Mouse (Mus musculus): ENCODE data around the gene Hip1r.
"Not testable (repeated sequence)": the region's sequence is repeated elsewhere in the genome, so short reads cannot be mapped to it uniquely, and the experiment has no call there.

The Hip1r gene

GRCm38 (mm10) chr5:124041097-124041496 is 67.7 kb downstream of the Hip1r start:
- DNase-seq = no peak

GRCm38 (mm10) chr5:124043212-124043978 is 70.0 kb downstream of the Hip1r start:
- peak in 1 of 2 experiments; percentile 51 for DNase-seq

DNA sequence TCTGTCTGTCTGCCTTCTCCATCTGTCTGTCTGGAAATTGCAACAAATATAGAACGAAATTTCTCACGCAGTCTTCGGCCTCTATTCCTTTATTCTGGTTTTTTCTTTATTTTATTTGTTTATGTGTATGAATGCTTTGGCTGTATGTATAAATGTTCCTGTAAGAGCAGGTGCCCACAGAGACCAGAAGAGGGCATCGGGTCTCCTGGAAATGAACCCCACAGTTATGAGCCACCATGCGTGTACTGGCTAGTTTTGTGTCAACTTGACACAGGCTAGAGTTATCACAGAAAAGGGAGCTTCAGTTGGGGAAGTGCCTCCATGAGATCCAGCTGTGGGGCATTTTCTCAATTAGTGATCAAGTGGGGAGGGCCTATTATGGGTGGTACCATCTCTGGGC is 70.6 kb downstream of the Hip1r start:
- no peak for DNase-seq

GRCm38 (mm10) chr5:124045453-124046010 is 72.1 kb downstream of the Hip1r start:
- DNase-seq = peak; percentile 54

GRCm38 (mm10) chr5:124046741-124047401 is 73.4 kb downstream of the Hip1r start:
- no peak for DNase-seq

GRCm38 (mm10) chr5:124049249-124050045 is 76.0 kb downstream of the Hip1r start:
- no peak for DNase-seq

- DNase-seq = no peak
Observed at GRCm38 (mm10) chr5:124050095-124051050, 76.9 kb downstream of the Hip1r start.

GRCm38 (mm10) chr5:124051899-124052491 is 78.6 kb downstream of the Hip1r start:
- DNase-seq = no peak

DNA sequence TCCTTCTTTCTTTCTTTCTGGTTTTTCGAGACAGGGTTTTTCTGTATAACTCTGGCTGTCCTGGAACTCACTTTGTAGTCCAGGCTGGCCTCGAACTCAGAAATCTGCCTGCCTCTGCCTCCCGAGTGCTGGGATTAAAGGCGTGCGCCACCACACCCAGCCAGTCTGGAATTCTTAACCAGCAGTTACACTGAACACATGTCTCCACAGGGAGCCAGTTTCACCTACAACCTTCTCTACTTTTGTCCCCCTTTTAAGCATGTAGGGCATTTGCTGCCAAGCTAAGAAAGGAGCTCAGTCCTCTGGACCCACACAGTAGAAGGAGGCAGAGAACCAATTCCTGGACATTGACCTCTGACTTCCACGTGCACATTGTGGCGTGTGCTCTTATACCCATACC is 79.2 kb downstream of the Hip1r start:
- not testable (repeated sequence) for DNase-seq
